26 mouse cellular contexts compared by ENCODE assay signal in genomic region chr8:86844856-86845255, GRCm38 (mm10).
"Had no signal": no experiment of that assay in that cellular context is flagged by ENCODE, and none has a peak within 500 bp of the region (broad histone marks: within the 10 kb centered on the region; RNA-seq: fewer than 3 reads in every experiment).

No protein-coding gene starts in this region.

- H3K4me3 ChIP-seq: gastrocnemius, adult 2 months; heart, adult 2 months; heart, embryonic 13.5 days; heart, embryonic 15.5 days; hindbrain, embryonic 10.5 days; hindbrain, embryonic 12.5 days; intestine, embryonic 15.5 days; left cerebral cortex, adult 2 months; limb, embryonic 10.5 days; limb, embryonic 12.5 days had no signal

- DNase-seq: gastrocnemius, adult 2 months; gastrocnemius, postnatal 10 days; gastrocnemius, postnatal 25 days; heart, adult 2 months; heart, postnatal 14 days; heart, postnatal 4 days; kidney, adult 18-20 months; kidney, adult 8-10 months; kidney, postnatal 10 days; kidney, postnatal 25 days; kidney, postnatal 4 days; layer of hippocampus, adult 9-11 months; liver had no signal

- H3K9ac ChIP-seq: heart, embryonic 13.5 days; heart, embryonic 15.5 days; hindbrain, embryonic 12.5 days; hindbrain, embryonic 14.5 days; intestine, embryonic 15.5 days; limb, embryonic 12.5 days had no signal

- H3K9me3 ChIP-seq: heart, embryonic 13.5 days; heart, embryonic 15.5 days; hindbrain, embryonic 10.5 days; hindbrain, embryonic 12.5 days; intestine, embryonic 15.5 days; limb, embryonic 10.5 days; limb, embryonic 12.5 days had no signal

- ATAC-seq: forebrain, embryonic 16.5 days; hindbrain, embryonic 16.5 days; inflammation-experienced regulatory T-cells, adult 6 months; intestine, embryonic 15.5 days; intestine, postnatal 0 days had no signal

- H3K27ac ChIP-seq: gastrocnemius, adult 2 months; heart, adult 2 months; heart, embryonic 13.5 days; heart, embryonic 15.5 days; hindbrain, embryonic 10.5 days; hindbrain, embryonic 12.5 days; hindbrain, embryonic 14.5 days; intestine, embryonic 15.5 days; left cerebral cortex, adult 2 months; limb, embryonic 10.5 days; limb, embryonic 12.5 days had no signal

- H3K4me1 ChIP-seq: heart, embryonic 13.5 days; heart, embryonic 15.5 days; hindbrain, embryonic 12.5 days; intestine, embryonic 15.5 days had no signal

- H3K27me3 ChIP-seq: heart, embryonic 13.5 days; heart, embryonic 15.5 days; hindbrain, embryonic 12.5 days; intestine, embryonic 15.5 days; limb, embryonic 12.5 days had no signal

- H3K4me2 ChIP-seq: heart, embryonic 13.5 days; heart, embryonic 15.5 days; hindbrain, embryonic 12.5 days; hindbrain, embryonic 14.5 days; intestine, embryonic 15.5 days; limb, embryonic 12.5 days had no signal
